Mouse (Mus musculus): ENCODE results near the gene Scn2a. TPM values are rescaled to one million over a fixed set of nuclear protein-coding genes. Genes with fewer than 3 reads are reported as not detected.
"Not testable (repeated sequence)": the region's sequence is repeated elsewhere in the genome, so short reads cannot be mapped to it uniquely, and the experiment has no call there.

Scn2a gene
- polyA plus RNA-seq, 1 experiment, result not detected

DNA sequence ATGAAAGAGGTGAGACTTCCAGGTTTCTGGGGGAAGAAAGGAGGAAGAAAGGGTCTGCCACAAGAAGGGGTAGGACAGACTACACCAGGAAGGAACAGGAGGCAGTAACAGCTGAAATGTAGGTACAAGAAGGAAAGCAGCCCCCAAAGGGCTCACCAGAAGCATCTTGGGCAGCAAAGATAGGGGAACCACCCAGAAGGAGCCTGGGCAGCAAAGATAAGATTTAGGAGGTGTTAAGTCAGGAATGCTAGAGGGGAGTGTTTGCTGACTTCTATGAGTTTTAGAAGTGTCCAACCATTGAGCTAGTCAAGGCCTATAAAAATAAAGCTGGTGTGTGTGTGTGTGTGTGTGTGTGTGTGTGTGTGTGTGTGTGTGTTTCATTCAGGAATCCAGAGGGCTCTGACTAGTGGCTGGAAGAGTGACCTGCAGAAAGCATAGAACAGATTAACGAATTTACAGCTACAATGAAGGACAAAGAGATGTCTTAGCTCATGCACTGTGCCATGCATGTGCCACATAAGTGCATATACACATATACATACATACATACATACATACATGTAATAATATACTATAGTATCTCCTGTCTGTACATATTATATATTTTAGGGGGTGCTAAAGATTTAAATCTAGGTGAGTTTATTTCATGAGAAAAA is 180.6 kb downstream of the Scn2a start:
- TF ChIP-seq CTCF (IDR thresholded peaks at IDR 0.05; ENCODE audit: low read depth, low read length) (no peak), POLR2A (IDR thresholded peaks at IDR 0.05; ENCODE audit: borderline replicate concordance, low read depth, low read length) (no peak)
- Histone ChIP-seq H3K27ac (ENCODE audit: insufficient read depth, low read depth, low read length) (no peak overlapping the region), H3K4me1 (ENCODE audit: control insufficient read depth, insufficient read depth, low read length) (no peaks in the 10 kb centered on the region), H3K4me3 (ENCODE audit: insufficient read depth, low read length) (no peak overlapping the region)

DNA sequence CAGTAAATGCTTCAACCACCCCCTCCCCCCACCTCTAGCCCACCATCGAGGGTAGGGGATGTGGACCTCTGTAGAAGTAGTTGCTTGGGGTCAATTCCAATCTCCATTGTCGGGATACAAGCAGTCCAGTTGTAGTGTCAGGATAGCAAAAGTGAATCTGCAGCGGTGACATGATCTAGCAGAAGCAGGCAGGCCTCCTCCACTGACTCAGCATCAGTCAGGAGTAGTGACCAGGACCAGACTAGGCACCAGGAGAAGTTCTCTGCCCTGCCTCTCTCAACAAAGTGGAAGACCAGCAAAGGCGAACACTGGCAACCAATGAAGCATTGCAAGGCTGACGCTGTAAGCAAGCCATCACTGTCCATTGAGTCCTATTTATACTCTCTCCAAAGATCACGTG is 186.0 kb downstream of the Scn2a start:
- Histone ChIP-seq H3K4me1 (ENCODE audit: control insufficient read depth, insufficient read depth, low read length) (no peaks in the 10 kb centered on the region), H3K27ac (ENCODE audit: insufficient read depth, low read depth, low read length) (no peak overlapping the region), H3K4me3 (ENCODE audit: insufficient read depth, low read length) (no peak overlapping the region)
- no peak for TF ChIP-seq CTCF (IDR thresholded peaks at IDR 0.05; ENCODE audit: low read depth, low read length)
- no peak for TF ChIP-seq POLR2A (IDR thresholded peaks at IDR 0.05; ENCODE audit: borderline replicate concordance, low read depth, low read length)

DNA sequence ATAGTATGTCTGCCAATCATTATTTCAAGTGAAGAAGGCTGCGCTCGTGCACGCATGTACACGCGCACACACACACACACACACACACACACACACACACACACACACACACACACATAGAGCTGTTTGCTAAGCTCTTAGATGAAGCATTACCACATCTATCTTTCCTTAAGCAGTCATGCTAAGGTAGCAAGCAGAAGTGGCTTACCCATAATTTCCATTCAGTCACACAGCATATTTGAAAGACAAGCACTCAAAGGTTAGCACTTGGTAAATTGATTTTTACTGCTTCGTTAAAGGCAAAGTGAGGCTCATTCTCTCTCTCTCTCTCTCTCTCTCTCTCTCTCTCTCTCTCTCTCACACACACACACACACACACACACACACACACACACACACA is 190.6 kb downstream of the Scn2a start:
- not testable (repeated sequence) for H3K4me3 ChIP-seq (ENCODE audit: insufficient read depth, low read length); H3K27ac ChIP-seq (ENCODE audit: insufficient read depth, low read depth, low read length); H3K4me1 ChIP-seq (ENCODE audit: control insufficient read depth, insufficient read depth, low read length)

Other genes with a start within 250 kb of the Scn2a start
- gene Scn3a, start 53.1 kb upstream of the Scn2a start, polyA plus RNA-seq (2012; ENCODE audit: insufficient read depth, insufficient read length, missing spikeins), result 0.13 TPM in 1 of 2 replicates, not detected in the other
- not detected in 2 replicates for gene Csrnp3, start 225.0 kb downstream of the Scn2a start, polyA plus RNA-seq (2012; ENCODE audit: insufficient read depth, insufficient read length, missing spikeins)